Mouse (Mus musculus) left cerebral cortex, adult 9 months (tissue): ENCODE measurements at regions not wholly inside any gene's neighbourhood (a gene's known extent, or its start where the extent isn't known, plus 50 kb on each side); places are given as distances from the start of the nearest gene placed in this dataset.

ENCODE experiments used
- DNase-seq, 2 experiments: peaks; one replicate each; pipeline ENCODE4 v3.0.0; 2022; ENCODE audit warnings: low spot score in 2 of 2

GRCm38 (mm10) chr6:81323690-81324089 is 599.8 kb upstream of the Gcfc2 start:
- no peak for DNase-seq

GRCm38 (mm10) chr6:81363969-81364529 is 559.4 kb upstream of the Gcfc2 start:
- no peak for DNase-seq

GRCm38 (mm10) chr6:81388484-81388883 is 535.0 kb upstream of the Gcfc2 start:
- DNase-seq: no peak

- no peak for DNase-seq
Observed at GRCm38 (mm10) chr6:81403122-81403521, 520.3 kb upstream of the Gcfc2 start.

GRCm38 (mm10) chr6:81413611-81414010 is 509.9 kb upstream of the Gcfc2 start:
- DNase-seq: peak; percentile 37 to 49

GRCm38 (mm10) chr6:81434745-81435144 is 488.7 kb upstream of the Gcfc2 start:
- DNase-seq: no peak

- no peak for DNase-seq
Observed at GRCm38 (mm10) chr6:81438951-81439722, 484.3 kb upstream of the Gcfc2 start.

- peak in 1 of 2 experiments; percentile 3 for DNase-seq
Observed at GRCm38 (mm10) chr6:81441396-81441795, 482.1 kb upstream of the Gcfc2 start.

- no peak for DNase-seq
Observed at GRCm38 (mm10) chr6:81446019-81446800, 477.3 kb upstream of the Gcfc2 start.

GRCm38 (mm10) chr6:81447701-81448100 is 475.8 kb upstream of the Gcfc2 start:
- DNase-seq: no peak

GRCm38 (mm10) chr6:81448366-81448765 is 475.1 kb upstream of the Gcfc2 start:
- DNase-seq: no peak

- DNase-seq: no peak
Observed at GRCm38 (mm10) chr6:81461095-81461494, 462.4 kb upstream of the Gcfc2 start.

GRCm38 (mm10) chr6:81464442-81464841 is 459.0 kb upstream of the Gcfc2 start:
- no peak for DNase-seq

GRCm38 (mm10) chr6:81466536-81466935 is 456.9 kb upstream of the Gcfc2 start:
- DNase-seq: no peak

- DNase-seq: peak; percentile 5 to 27
Observed at GRCm38 (mm10) chr6:81471340-81471955, 452.0 kb upstream of the Gcfc2 start.

GRCm38 (mm10) chr6:81472506-81472905 is 451.0 kb upstream of the Gcfc2 start:
- peak in 1 of 2 experiments; percentile 16 for DNase-seq

- DNase-seq: no peak
Observed at GRCm38 (mm10) chr6:81474786-81475185, 448.7 kb upstream of the Gcfc2 start.

- DNase-seq: no peak
Observed at GRCm38 (mm10) chr6:81487006-81487405, 436.5 kb upstream of the Gcfc2 start.

- no peak for DNase-seq
Observed at GRCm38 (mm10) chr6:81496239-81496638, 427.2 kb upstream of the Gcfc2 start.

GRCm38 (mm10) chr6:81517185-81517584 is 406.3 kb upstream of the Gcfc2 start:
- peak in 1 of 2 experiments; percentile 3 for DNase-seq

GRCm38 (mm10) chr6:81562260-81562659 is 361.2 kb upstream of the Gcfc2 start:
- DNase-seq: no peak

GRCm38 (mm10) chr6:81563192-81563591 is 360.3 kb upstream of the Gcfc2 start:
- DNase-seq: no peak
